Mouse (Mus musculus): Measurements from ENCODE around the gene Cacna1s. TPM values are rescaled to one million over a fixed set of nuclear protein-coding genes. Genes with fewer than 3 reads are reported as not detected.

The Cacna1s gene
- polyA plus RNA-seq, 1 experiment: 0.70 TPM

- Histone ChIP-seq H3K4me3 (replicated peaks; ENCODE audit: control insufficient read depth, low read depth, low read length) (no peak overlapping the region), H3K4me1 (ENCODE audit: control insufficient read depth, insufficient read depth, low read length) (peaks cover 6% of the 10 kb centered on the region; the same call in 1 of the 2 replicates), H3K27ac (ENCODE audit: control insufficient read depth, insufficient read depth, low read depth, low read length, poor library complexity) (no peak overlapping the region)
- TF ChIP-seq CTCF (IDR thresholded peaks at IDR 0.05; ENCODE audit: control insufficient read depth, insufficient read depth, low read length) (no peak), POLR2A (IDR thresholded peaks at IDR 0.05; ENCODE audit: borderline replicate concordance, control insufficient read depth, low read depth, low read length) (no peak)
- WGBS: 55% methylated on average over 10 of the region's 10 CpGs
These were observed 73.7 kb downstream of the Cacna1s start for GRCm38 (mm10) chr1:136126159-136126765.

GRCm38 (mm10) chr1:136126895-136127294 lies 74.3 kb downstream of the Cacna1s start:
- Histone ChIP-seq H3K4me1 (ENCODE audit: control insufficient read depth, insufficient read depth, low read length) (peaks cover 6% of the 10 kb centered on the region; the same call in 1 of the 2 replicates), H3K4me3 (replicated peaks; ENCODE audit: control insufficient read depth, low read depth, low read length) (no peak overlapping the region), H3K27ac (ENCODE audit: control insufficient read depth, insufficient read depth, low read depth, low read length, poor library complexity) (no peak overlapping the region)
- WGBS: 19% methylated on average over 10 of the region's 10 CpGs
- TF ChIP-seq POLR2A (IDR thresholded peaks at IDR 0.05; ENCODE audit: borderline replicate concordance, control insufficient read depth, low read depth, low read length) (no peak), CTCF (IDR thresholded peaks at IDR 0.05; ENCODE audit: control insufficient read depth, insufficient read depth, low read length) (no peak)

DNA sequence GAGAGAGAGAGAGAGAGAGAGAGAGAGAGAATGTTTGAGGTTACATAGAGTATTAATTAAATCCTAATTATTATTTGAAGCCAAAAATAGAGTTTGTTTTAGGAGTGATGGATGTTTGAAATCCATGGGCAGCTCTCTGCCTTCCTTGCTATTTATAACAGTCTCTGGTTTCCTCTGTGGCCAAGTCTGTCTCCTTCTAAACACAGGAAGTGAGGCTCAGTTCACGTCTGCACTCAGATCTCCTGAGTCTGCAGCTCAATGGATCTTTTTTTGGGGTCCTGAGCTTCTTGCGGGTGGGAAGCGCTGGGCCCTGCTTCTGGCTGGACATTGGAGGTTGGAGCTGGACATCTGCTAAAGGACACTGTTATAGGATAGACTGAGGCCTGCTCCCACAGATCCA lies 75.3 kb downstream of the Cacna1s start:
- Histone ChIP-seq H3K4me3 (replicated peaks; ENCODE audit: control insufficient read depth, low read depth, low read length) (no peak overlapping the region), H3K4me1 (ENCODE audit: control insufficient read depth, insufficient read depth, low read length) (peaks cover 6% of the 10 kb centered on the region; the same call in 1 of the 2 replicates), H3K27ac (ENCODE audit: control insufficient read depth, insufficient read depth, low read depth, low read length, poor library complexity) (no peak overlapping the region)
- WGBS: 7% methylated on average over 3 of the region's 3 CpGs
- TF ChIP-seq POLR2A (IDR thresholded peaks at IDR 0.05; ENCODE audit: borderline replicate concordance, control insufficient read depth, low read depth, low read length): no peak
- no peak for TF ChIP-seq CTCF (IDR thresholded peaks at IDR 0.05; ENCODE audit: control insufficient read depth, insufficient read depth, low read length)

DNA sequence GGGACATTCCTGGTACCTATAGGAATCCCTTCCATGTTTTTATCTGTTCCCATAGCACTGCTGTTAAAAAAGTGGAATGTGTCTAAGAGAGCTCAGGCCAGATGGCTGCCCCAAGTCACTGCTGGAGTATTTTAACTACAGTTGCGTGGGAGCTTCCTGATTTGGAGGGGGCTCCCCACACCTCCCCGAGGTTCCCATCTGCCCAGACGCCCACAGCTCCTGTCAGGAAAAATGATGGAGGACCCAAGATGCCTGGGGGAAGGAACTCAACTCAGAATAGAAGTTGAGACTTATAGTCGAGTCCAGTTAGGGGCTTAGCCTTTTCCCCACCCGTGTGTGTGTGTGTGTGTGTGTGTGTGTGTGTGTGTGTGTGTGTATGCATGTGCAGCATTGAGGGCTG lies 75.9 kb downstream of the Cacna1s start:
- 26% methylated on average over 5 of the region's 5 CpGs for WGBS
- no peak overlapping the region for H3K27ac ChIP-seq (ENCODE audit: control insufficient read depth, insufficient read depth, low read depth, low read length, poor library complexity)

GRCm38 (mm10) chr1:136128944-136129589 lies 76.5 kb downstream of the Cacna1s start:
- WGBS: 69% methylated on average over 4 of the region's 4 CpGs
- peaks cover 7% of the 10 kb centered on the region; the same call in 1 of the 2 replicates for H3K4me1 ChIP-seq (ENCODE audit: control insufficient read depth, insufficient read depth, low read length)
- H3K27ac ChIP-seq (ENCODE audit: control insufficient read depth, insufficient read depth, low read depth, low read length, poor library complexity): no peak overlapping the region

More for the DNA sequence above, 75.9 kb downstream of the Cacna1s start:
- TF ChIP-seq POLR2A (IDR thresholded peaks at IDR 0.05; ENCODE audit: borderline replicate concordance, control insufficient read depth, low read depth, low read length) (no peak), CTCF (IDR thresholded peaks at IDR 0.05; ENCODE audit: control insufficient read depth, insufficient read depth, low read length) (no peak)
- Histone ChIP-seq H3K4me3 (replicated peaks; ENCODE audit: control insufficient read depth, low read depth, low read length) (no peak overlapping the region), H3K4me1 (ENCODE audit: control insufficient read depth, insufficient read depth, low read length) (peaks cover 7% of the 10 kb centered on the region; the same call in 1 of the 2 replicates)

GRCm38 (mm10) chr1:136130107-136130506 lies 77.6 kb downstream of the Cacna1s start:
- WGBS: 32% methylated on average over 3 of the region's 3 CpGs
- TF ChIP-seq POLR2A (IDR thresholded peaks at IDR 0.05; ENCODE audit: borderline replicate concordance, control insufficient read depth, low read depth, low read length) (no peak), CTCF (IDR thresholded peaks at IDR 0.05; ENCODE audit: control insufficient read depth, insufficient read depth, low read length) (no peak)
- Histone ChIP-seq H3K4me1 (ENCODE audit: control insufficient read depth, insufficient read depth, low read length) (peaks cover 7% of the 10 kb centered on the region; the same call in 1 of the 2 replicates), H3K4me3 (replicated peaks; ENCODE audit: control insufficient read depth, low read depth, low read length) (no peak overlapping the region), H3K27ac (ENCODE audit: control insufficient read depth, insufficient read depth, low read depth, low read length, poor library complexity) (no peak overlapping the region)

More at GRCm38 (mm10) chr1:136128944-136129589, 76.5 kb downstream of the Cacna1s start:
- no peak overlapping the region for H3K4me3 ChIP-seq (replicated peaks; ENCODE audit: control insufficient read depth, low read depth, low read length)
- TF ChIP-seq CTCF (IDR thresholded peaks at IDR 0.05; ENCODE audit: control insufficient read depth, insufficient read depth, low read length) (no peak), POLR2A (IDR thresholded peaks at IDR 0.05; ENCODE audit: borderline replicate concordance, control insufficient read depth, low read depth, low read length) (no peak)

DNA sequence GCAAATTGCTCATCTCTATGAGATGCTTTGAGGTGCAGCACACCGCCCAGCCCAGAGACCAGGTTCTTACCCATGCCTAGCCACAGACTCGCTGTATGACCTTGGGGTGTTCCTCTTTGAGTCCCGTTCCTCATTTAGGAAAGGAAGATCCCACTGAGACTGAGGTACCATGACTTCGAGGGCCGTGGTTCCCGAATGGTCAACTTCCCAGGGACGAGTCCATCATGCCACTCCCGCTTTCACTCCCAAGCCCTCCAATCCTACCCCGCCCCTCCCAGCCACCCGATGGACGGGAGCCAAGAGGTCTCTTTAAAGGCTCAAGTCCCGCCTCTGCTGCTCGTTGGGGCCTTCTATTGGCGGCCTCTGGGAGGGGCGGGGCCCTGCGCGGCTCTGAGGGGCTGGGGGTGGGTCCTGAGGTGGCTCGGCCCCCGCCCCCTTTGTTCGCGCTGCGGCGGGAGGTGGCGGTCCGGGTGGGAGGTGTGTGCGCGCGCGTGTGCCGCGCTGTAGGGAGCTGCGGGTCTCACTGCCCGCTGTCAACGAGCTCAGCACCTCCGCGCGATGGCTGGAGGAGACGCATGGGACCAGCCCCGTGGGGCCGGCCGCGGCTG lies 78.5 kb downstream of the Cacna1s start, which contains the start of gene Kif21b:
Gene Kif21b (plus strand): TSS at position 439 of the 608 bp plus-strand sequence.
- Histone ChIP-seq H3K4me1 (ENCODE audit: control insufficient read depth, insufficient read depth, low read length) (peaks cover 11% of the 10 kb centered on the region; the same call in 1 of the 2 replicates), H3K4me3 (replicated peaks; ENCODE audit: control insufficient read depth, low read depth, low read length) (peak within 1 kb of the TSS; percentile 74), H3K27ac (ENCODE audit: control insufficient read depth, insufficient read depth, low read depth, low read length, poor library complexity) (peak within 1 kb of the TSS; percentile 94)
- WGBS: under 1% methylated on average over 42 of the region's 42 CpGs
- peak; percentile 65; the same call in 1 of the 2 replicates for TF ChIP-seq POLR2A (IDR thresholded peaks at IDR 0.05; ENCODE audit: borderline replicate concordance, control insufficient read depth, low read depth, low read length)
- TF ChIP-seq CTCF (IDR thresholded peaks at IDR 0.05; ENCODE audit: control insufficient read depth, insufficient read depth, low read length): no peak
